Mouse (Mus musculus) monocyte, adult 2 months (primary cell): Measurements from ENCODE around the gene Mindy1.

Experiments
- DNase-seq, 2 experiments: peaks; one replicate each; pipeline ENCODE4 v3.0.0; 2022; ENCODE audit warnings: low spot score in 2 of 2, low read depth in 1 of 2

Mindy1 gene

DNA sequence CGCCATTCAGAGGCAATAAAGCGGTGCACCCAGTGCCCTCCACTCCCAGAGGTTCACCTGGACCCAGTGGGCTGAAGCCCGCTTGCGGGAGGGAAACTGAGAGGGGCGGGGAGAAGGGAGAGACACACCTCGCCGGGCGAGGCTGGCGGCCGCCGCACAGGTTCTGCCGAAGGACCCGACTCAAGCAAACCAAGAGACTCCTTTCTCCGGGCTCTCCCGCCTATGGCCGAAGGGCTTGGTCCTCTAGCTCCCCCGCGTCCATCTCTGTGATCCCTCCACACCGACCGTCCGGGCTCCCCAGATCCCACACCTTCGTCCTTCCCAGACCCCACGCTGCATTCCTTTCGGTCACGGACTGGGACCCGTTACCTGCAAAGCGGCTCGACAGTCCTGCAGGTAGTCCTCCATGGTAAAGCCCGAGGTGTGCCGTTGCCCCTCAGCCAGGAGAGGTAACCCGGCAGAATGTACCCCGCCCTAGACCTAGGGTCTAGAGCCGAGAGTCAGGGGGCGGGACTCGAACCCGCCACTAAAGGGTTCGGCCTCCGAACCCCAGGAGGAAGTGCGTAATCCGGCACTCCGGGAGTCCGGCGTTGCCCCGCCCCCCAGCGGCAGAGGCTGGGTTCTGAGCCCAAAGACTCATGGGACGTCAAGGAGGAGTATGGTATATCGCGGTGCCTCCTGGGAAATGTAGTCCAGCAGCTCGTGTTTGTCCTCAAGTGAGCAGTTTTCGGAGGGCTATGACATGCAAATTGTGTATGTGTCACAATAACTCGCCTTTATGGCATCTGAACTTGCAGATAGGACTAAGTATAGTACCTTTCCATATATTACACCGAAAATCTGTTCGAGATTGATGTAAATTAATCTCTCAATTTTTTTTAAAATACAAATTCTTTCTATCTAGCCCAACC, at the start of gene Mindy1, which contains the start of gene Prune1:
Gene Mindy1, plus strand, starts transcription at position 130 of the 911 bp plus-strand sequence.
Gene Prune1, minus strand, starts transcription at position 861 of the 911 bp plus-strand sequence.
- peak; percentile 95 to 96 for DNase-seq

DNA sequence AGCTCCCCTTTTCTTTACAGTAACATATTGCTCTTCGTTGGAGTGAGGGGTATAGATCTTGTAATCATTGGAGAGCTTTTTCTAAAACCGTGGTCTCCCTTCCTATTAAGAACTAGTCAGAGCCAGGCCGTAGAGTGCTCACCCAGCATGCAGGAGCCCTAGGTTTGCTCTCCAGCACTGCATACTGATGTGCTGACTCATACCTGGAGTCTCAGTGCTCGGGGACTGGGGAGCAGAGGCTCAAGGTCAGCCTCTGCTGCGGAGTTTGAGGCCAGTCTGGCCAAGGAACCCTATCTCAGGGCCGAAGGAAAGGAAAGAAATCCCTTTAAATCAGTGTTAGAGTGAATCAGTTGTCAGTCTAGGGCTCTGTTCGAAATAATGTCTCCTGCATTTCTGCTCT, 48.4 kb upstream of the Mindy1 start:
- DNase-seq, result no peak

DNA sequence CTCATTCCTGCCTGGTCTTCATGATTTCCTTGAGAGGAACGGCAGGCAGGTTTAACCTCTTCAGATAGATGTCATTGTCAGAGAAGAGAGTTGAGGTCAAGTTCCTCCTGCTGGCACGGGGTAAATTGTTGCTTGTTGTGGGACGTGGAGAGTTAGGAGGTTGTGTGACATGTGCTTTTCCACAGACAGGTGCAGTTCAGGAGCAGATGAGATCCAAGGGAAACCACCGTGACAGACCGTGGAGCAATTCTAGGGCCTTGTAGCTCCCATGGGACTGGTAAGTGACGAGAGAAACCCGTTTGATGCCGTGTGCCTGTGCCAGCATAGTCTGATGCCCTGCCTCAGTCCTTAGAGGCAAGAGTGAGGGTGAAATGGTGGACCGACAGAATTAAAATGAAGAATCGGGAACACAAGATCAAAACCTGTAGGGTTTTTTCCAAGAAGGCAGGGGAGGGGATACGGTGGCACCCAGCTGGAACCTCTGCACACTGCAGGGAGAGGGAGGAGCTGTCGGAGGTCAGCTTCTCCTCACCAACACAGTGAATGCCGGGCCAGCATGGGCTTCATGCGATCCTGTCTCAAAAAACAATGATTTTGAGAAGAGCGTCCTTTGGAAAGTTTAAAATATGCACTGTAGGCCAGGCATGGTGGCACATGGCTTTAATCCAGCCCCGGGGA, 47.7 kb upstream of the Mindy1 start:
- DNase-seq, result no peak

DNA sequence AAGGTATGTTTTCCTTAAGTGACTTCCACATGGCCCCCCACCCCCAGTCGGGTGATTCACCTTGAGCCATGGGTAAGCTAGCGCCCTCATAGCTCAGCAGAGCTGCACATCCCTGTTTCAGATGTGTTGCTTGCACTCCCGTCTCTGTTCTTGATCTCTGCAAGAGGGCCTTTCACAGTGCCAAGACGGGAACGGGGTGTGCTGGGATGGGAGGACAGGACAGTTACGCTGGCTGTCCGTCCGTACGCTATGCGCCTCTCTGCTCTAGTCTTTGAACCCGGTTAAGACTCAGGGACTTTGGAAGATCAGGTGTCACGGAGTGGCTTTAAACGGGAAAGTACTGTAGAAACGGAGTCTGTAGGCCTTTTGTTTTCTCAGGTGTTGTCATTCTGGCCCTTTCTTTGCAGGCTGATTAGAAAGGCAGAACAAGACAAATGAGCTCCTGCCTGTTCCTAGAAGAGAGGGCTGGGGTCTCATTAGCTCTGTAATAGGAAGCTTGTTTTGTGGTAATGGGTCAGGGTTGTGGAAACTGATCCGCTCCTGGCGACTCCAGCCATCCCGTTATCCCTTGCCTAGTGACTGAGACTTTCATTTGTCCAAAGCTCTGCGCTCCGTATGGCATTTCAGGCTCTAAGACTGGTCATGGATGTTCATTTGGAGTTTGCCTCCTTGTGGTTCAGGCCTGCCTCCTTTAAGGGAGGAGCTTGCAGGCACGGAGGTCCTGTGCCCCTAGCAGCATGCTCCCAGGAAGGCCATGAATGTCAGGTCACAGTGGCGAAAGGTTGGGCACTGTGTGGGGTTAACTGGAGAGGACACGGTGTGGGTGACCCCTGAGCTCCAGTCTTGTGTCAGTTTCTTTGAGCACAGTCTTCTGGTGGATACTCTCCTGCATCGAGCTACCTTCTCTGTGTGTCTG, 45.5 kb upstream of the Mindy1 start:
- no peak for DNase-seq

DNA sequence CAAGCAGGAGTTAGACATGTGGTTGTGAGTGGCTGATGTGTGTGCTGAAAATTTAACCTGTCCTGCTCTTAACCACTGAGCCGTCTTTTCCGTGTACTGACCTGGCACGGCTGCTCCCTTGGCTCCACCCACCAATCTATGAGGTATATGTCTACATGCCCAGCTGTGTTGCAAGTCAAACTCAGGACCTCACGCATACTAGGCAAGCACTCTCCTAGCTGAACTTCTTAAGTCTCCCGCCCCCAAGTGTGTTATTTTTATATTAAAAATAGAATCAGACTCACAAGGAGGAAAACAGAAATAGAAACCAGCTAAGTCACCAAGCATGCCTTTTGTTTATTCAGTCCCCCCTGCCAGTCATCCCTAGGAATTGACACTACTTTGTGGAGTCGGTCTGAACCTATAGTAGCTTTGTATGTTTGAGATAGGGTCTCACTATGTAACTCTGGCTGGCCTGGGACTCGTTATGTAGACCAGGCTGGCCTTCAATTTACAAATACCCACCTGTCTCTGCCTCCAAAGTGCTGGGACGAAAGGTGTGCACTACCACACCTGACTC, 43.5 kb upstream of the Mindy1 start:
- no peak for DNase-seq

DNA sequence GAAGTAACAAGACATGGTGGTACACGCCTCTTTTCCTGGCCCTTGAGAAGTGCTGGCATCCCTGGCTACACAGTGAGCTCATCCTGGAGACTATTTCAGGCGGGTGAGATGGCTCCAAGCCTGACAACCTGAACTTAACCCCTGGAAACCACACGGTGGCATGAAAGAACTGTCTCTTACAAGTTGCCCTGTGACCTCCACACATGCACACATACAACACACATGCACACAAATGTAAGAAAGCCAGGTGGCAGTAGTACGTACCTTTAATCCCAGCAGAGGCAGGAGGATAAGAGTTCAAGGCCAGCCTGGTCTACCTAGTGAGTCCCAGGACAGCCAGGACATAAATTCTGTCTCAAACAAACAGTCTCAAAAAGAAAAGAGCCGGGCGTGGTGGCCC, 42.1 kb upstream of the Mindy1 start:
- DNase-seq, result no peak

DNA sequence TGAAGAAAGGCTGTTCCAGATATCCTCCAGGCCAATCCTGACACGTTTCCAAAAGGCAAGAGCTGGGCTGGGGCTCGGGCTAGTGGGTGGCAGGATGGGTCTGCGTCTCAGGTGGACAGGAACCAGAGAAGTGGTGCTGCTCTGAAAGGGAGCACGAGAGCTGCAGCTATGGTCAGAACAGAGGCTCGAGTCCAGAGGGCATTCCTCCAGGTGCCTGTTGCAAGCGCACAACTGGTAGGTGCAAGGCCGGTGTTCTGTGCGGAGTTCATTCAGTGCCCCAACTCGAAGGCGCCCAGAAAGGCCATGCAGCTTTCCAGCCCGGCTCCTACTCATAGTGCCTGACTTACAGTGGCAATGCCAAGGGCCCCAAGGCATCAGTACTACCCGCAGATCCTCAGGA, 41.2 kb upstream of the Mindy1 start:
- DNase-seq, result no peak

DNA sequence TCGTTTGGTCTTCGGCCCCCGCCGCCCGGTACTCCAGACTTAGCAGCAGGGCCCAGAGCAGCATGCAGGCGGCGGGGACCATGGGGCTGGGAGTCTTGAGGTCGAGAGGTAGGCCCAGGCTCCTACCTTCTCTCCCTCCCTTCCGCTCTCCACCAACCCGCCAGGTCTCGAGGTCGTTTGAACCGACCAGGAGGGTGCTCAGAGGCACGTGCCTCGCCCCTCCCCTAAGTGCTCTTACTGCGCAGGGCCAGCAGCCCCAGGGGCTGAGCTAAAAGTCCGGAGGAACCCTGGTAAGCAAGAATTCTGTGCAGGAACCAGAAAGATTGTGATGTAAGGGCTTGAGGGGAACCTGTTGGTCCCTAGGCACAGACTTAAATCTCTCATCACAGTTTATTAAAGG, 40.2 kb upstream of the Mindy1 start:
- no peak for DNase-seq

DNA sequence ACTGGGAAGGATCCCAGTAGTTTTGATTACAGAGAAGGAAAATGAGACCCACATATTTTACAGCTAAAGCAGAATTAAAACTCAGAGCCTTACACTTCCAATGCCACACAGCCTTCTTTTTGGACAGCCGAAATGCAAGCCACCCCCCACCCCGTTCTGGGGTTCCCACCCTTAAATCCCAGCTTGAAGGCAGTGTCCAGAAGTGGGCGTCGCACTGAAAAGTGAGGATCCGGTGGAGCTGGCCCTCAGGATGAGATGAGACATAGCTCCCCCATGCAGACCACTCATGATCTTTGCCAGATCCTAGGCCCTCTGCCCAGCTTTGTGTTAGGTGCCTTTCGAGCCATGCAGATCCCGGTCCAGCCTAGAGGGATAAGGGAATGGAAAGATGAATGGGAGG, 39.6 kb upstream of the Mindy1 start, which contains the start of gene Gm128:
Gene Gm128, minus strand, starts transcription at position 101 of the 400 bp plus-strand sequence.
- no peak for DNase-seq

DNA sequence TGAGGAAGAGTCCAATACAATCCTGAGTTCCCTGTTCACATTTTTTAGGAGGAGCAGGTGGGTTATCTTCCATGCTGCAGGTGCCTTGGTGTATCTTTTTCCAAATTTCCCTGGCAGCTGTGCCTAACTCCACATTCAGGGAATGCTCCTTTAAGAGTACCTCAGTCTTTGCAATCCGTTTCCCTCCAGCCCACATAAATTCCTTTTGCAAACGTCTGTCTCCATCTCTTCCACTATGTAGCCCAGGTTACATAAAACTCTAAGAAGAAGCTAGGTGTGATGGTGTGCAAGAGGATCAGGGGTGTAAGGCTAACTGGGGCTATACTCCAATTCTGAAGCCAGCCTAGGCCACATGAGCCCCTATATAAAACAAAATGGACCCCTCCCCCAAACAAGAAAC, 38.1 kb upstream of the Mindy1 start:
- DNase-seq, result no peak

DNA sequence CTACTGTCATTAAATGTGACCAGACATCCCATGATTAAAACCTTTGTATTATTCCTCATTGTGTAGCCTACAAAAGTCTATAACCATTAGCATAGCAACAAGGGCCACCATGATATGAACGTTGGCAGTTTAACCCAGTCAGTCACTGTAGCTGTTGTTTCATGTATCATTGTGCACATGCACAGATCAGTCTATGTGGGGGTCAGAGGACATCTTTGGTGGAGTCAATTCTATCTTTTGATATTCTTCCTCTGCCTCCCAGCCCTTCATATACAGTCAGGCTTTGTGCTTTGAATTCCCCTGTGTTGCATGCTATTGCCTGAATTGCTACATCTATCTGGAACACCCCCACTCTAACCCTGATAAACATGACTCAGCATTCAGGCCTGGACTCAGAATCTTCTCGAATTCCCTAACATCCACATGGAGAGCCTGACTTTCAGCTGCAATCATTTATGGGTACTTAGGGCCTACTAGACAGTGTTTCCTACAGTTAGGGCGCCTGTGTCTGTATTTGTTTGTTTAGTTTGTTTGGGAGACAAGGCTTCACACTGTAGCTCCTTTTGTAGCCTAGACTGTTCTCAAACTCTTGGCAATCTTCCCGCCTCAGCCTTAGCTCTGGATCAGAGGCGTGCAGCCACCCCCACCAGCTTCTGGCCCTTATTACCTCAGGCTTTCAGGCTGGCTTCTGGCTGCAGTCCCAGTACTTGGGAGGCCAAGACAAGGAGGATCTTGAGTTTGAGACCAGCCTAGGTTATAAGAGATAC, 34.5 kb upstream of the Mindy1 start:
- DNase-seq, result no peak

DNA sequence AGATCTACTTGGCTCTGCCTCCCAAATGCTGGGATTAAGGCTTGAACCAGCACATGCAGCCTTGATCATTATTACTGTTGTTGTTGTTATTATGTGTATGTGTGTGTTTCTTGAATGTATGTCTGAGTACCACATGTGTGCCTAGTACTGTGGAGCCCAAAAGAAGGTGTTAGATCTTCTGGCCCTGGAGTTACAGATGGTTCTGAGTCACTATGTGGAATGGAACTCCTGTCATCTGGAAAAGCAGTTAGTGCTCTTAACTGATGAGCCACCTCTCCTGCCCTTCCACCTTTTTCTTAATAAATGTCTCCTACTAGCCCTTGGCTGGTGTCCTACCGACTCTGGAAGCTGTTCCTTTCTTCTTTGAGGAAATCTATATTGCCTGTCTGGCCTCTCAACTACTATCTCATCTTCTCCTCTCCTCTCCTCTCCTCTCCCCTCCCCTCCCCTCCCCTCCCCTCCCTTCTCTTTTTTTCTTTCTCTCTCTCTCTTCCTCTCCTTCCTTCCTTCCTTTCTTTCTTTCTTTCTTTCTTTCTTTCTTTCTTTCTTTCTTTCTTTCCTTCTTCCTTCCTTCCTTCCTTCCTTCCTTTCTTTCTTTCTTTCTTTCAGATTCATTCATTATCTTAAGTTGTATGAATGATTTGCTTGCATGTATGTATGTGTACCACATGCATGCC, 33.3 kb upstream of the Mindy1 start:
- DNase-seq, result no peak

DNA sequence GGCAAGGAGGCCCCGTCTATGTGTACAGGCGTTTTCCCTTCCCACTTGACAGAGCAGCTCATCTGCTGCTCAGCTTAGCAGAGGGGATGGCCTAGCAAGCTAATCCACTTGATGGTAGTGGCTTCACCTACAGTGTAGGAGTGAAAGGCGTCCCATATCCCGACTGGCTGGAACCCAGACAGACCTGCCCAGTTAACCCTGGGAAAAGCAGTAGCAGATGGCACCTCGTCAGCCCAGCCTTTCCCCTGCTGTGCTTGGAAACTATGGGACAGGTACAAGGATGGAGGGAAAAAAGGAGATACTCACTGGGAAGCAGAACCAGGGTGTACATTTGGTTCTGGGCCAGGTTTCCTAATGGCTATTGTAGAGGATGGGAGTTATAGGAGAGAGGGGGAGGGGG, 30.8 kb upstream of the Mindy1 start:
- no peak for DNase-seq

DNA sequence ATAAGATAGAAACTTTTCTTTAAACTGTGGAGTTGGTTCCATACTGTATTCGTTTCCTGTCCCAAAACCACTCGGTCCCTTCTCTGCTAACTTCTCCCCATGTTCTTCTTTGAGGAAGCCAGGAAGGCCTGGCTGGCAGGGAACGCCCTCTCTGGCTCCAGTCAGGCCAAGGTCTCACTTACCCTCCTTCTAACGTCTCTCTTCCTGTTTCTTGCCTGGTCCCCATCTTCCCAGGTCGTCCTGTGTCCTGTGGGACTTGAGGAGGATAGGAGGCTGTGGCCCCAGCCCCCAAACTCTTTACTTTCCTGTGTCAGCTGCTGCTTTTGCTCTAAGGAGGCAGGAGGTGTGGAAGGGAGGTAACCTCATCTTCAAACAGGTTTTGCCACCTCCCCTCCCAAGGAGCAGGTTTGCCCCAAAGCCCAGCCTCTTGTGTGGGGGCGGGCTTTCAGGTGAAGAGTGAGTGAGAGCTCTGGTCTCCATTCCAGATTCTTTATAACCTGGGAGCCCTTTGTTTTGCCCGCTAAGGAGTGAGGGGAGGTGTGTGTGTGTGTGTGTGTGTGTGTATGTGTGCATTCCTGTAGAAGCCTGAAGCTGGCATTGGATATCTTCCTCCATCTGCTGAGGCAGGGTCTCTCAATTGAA, 30.2 kb upstream of the Mindy1 start, which contains the start of gene Bnipl:
Gene Bnipl, minus strand, starts transcription at position 411 of the 642 bp plus-strand sequence.
- no peak for DNase-seq

DNA sequence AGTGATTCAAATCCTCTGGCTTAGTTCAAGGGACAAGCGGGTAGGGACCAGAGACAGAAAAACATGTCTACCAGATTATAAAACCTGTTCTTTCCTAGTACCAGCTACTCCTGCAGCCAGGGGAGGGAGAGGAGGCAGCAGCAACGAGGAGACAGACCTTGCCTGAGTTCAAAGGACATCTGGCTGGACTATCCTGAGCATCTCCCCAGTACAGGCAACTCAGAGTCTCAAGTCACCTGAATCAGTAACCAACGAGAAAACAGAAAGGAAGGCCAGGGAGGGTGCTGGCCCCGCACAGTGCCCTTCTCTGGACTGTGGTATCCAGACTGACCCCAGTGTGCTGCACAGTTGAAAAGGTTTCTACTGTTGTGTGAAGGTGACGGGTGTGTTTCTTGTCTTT, 24.2 kb upstream of the Mindy1 start:
- DNase-seq, result no peak

DNA sequence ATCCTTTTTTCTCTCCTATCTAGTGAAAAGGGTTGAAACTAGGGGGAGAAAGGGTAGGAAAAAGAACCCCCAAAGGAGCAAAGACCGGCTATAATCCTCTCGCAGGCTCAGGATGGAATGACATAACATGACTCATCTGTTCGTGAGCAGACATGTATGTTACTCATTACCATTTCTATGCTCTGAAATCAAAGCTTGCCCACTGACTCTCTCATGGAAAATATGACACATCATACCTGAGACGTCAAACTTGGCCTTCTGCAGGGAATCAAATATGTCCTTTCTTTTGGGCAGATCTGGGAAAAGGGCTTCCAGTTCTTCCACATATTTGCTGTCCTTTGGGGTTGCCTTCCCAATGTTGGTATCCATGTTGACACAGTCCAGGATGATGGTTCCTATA, 19.2 kb upstream of the Mindy1 start:
- DNase-seq, result no peak

DNA sequence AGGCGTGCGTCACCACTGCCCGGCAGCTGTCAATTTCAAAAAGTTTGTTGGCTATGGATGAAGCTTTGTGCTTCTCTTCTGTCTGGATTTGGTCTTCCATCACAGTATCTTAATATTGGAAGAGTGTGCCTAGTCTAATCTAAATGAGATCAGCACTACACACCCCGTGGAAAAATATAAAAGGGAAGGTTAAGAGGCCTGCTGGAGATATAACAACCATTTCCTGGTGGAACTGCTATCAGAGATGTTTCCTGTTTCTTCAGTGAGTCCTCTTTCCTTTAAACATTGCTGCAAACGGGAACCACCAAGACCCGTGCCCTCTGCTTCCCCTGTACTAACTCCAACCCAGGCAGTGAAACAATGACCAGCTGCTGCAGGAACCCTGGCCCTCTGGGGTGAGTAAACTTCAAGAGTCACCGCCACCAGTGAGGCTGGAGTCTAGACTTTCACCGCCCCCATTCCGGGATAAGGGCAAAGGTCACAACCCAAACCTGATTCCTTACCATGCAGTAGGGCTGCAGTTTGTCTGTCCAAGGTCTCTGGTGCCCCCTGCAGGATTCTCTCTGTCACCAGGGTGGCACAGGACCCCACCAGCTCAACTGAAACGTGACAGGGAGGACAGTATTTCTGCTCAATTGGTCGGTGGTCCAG, 17.9 kb upstream of the Mindy1 start:
- peak; percentile 36 to 69 for DNase-seq

DNA sequence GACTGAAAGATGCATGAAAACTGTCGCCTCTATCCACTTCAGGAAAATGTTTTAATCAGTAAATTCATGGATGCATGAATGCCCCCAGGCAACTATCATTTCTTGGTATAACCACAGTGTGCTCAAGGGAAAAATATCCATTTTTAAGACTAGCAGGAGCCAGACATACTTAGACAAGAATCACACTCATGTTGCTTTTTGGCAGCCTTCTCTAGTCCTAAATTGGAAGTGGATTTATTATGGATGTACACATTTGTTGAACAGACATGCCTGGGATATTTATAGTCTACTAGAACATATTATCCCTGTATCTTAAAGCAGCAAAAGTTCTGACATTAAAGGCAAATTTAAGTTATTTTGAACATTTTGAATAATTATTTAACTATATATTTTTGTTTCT, 16.4 kb upstream of the Mindy1 start:
- DNase-seq, result no peak

DNA sequence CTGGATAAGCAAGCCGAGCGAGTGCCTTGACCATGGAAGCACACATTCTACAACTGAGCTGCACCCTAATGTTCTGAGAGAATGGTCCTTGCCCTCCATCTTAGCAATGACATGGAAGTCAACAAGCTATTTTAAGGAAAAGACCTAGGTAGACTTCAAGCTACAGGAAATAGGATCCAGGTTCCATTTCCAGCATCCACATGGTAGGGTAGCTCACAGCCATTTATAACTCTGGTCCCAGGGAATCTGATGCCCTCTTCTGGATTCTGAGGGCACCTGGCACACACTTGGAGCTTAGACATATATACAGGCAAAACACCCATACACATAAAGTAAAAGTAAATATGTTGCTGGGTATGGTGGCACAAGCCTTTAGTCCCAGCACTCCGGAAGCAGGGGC, 15.1 kb upstream of the Mindy1 start:
- no peak for DNase-seq
